Mouse (Mus musculus) testis, adult 2 months (tissue): ENCODE measurements around the gene Chdh. TPM values are rescaled to one million over a fixed set of nuclear protein-coding genes. Genes with fewer than 3 reads are reported as not detected.
A peak's percentile ranks its signal among the peaks of the same experiment; 100 is the strongest.

ENCODE experiments used
- H3K27ac ChIP-seq: fragments of 200-500 bp; 2 replicates; pipeline ENCODE4 v1.5.1; 2012; ENCODE audit warnings: low read depth, low read length; ENCODE audit not compliant: control insufficient read depth, insufficient read depth
- H3K27me3 ChIP-seq: fragments of 200-500 bp; 2 replicates; pipeline ENCODE4 v1.6.1; 2012; ENCODE audit warnings: mild to moderate bottlenecking, low read length, moderate library complexity; ENCODE audit not compliant: control insufficient read depth, insufficient read depth
- H3K36me3 ChIP-seq: fragments of 200-500 bp; 2 replicates; pipeline ENCODE4 v1.6.1; 2012; ENCODE audit warnings: mild to moderate bottlenecking, low read length; ENCODE audit not compliant: control insufficient read depth, insufficient read depth
- H3K4me1 ChIP-seq: fragments of 200-500 bp; 2 replicates; pipeline ENCODE4 v1.6.1; 2012; ENCODE audit warnings: low read length; ENCODE audit not compliant: control insufficient read depth, insufficient read depth
- H3K4me3 ChIP-seq: fragments of 200-500 bp; 2 replicates; pipeline ENCODE4 v1.5.1; 2012; ENCODE audit warnings: low read depth, mild to moderate bottlenecking, low read length, moderate library complexity, mixed read lengths; ENCODE audit not compliant: control insufficient read depth
- CTCF ChIP-seq: fragments of 200-500 bp; IDR thresholded peaks from 2 replicates; pipeline ENCODE4 v1.5.1; 2012; ENCODE audit warnings: low read depth, mild to moderate bottlenecking, inconsistent platforms, low read length, moderate library complexity; ENCODE audit not compliant: control insufficient read depth, insufficient read depth, insufficient replicate concordance
- POLR2A ChIP-seq: fragments of 200-500 bp; IDR thresholded peaks from 2 replicates; pipeline ENCODE4 v1.6.1; 2012; ENCODE audit warnings: low read depth, mild to moderate bottlenecking, inconsistent platforms, low read length, moderate library complexity; ENCODE audit not compliant: control insufficient read depth
- polyA plus RNA-seq: library from polyadenylated mRNA; depleted of rRNA; stranded (reverse); fragments of >200 nt; gene quantifications from 2 replicates; pipeline ENCODE4 v1.2.3, GENCODE M21; 2012

Chdh gene
- polyA plus RNA-seq, 1 experiment: 11.7 TPM

- H3K27ac ChIP-seq: peak within 1 kb of the TSS; percentile 95
- no peaks in the 10 kb centered on the region for H3K4me1 ChIP-seq
- no peaks in the 10 kb centered on the region for H3K27me3 ChIP-seq
- peak within 1 kb of the TSS; percentile 86 for H3K4me3 ChIP-seq
- H3K36me3 ChIP-seq: no peaks in the 10 kb centered on the region; the same call in 1 of the 2 replicates
- no peak for TF ChIP-seq CTCF
- peak; percentile 67 for TF ChIP-seq POLR2A
Measured at GRCm38 (mm10) chr14:29978254-29979204, 30.3 kb upstream of the Chdh start, which contains the start of gene Actr8. Gene Actr8, plus strand, starts transcription at chr14:29978337.

DNA sequence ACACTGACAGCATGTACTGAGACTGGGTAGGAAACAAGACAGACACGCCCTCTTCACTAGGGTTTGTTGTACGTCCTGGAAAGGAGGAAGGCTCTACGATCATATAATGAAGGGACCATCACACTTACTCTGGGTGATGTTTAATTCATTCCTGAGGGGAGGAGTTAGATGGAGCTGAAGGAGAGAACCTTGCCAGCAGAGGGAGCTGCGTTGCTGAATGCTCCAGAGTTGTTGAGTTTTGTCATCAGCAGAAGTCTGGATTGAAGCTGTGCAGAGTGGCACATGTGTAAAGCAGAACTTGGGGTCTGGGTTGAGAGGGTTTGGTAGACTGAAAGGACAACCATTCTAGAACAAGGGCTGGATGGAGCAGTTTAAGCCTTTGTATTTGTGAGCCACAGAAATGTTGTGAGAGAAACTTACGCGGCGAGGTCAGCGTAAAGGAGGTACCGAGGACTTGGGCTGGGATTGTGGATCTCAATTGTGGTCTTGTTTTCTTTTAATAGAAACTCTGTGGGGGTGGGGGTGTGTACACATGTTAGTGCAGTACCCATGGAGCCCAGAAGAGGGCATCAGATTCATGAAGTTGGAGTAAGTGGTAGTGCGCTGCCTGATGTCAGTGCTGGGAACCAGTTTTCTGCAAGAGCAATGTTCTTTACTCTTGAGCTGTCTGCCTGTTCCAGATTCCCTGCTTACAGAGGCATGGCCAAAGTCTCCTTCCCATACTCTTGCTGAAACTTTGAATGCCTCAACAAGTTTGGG lies 28.2 kb upstream of the Chdh start:
- no peaks in the 10 kb centered on the region for H3K4me1 ChIP-seq
- TF ChIP-seq CTCF (no peak), POLR2A (no peak)
- H3K36me3 ChIP-seq: peaks cover 2% of the 10 kb centered on the region
- H3K4me3 ChIP-seq: no peak overlapping the region
- H3K27ac ChIP-seq: no peak overlapping the region
- H3K27me3 ChIP-seq: no peaks in the 10 kb centered on the region

DNA sequence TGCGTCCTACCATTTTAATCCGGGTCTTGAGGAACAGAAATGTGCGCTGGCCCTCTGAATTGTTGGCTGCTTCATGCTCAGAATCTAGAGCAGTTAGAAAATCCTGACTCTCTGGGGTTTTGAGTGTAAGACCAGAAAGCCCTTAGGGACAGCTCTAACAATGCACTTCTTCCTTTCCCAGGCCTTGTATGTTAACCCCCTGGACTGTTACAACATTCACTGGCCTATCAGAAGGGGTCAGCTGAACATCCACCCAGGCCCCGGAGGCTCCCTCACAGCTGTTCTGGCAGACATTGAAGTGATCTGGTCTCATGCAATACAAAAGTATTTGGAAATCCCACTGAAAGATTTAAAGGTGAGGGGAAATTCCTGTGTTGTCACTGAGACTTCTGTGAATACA lies 22.7 kb upstream of the Chdh start:
- Histone ChIP-seq H3K4me3 (no peak overlapping the region), H3K27ac (no peak overlapping the region), H3K4me1 (no peaks in the 10 kb centered on the region), H3K27me3 (no peaks in the 10 kb centered on the region), H3K36me3 (peaks cover 2% of the 10 kb centered on the region)
- no peak for TF ChIP-seq CTCF
- no peak for TF ChIP-seq POLR2A

- Histone ChIP-seq H3K27me3 (no peaks in the 10 kb centered on the region), H3K36me3 (peaks cover 2% of the 10 kb centered on the region), H3K4me1 (no peaks in the 10 kb centered on the region), H3K4me3 (no peak overlapping the region), H3K27ac (no peak overlapping the region)
- no peak for TF ChIP-seq POLR2A
- TF ChIP-seq CTCF: no peak
Measured at GRCm38 (mm10) chr14:29987276-29987675, 21.5 kb upstream of the Chdh start.

- H3K4me1 ChIP-seq: no peaks in the 10 kb centered on the region
- TF ChIP-seq POLR2A (no peak), CTCF (no peak)
- no peaks in the 10 kb centered on the region for H3K27me3 ChIP-seq
- no peak overlapping the region for H3K4me3 ChIP-seq
- H3K36me3 ChIP-seq: peaks cover 2% of the 10 kb centered on the region
- H3K27ac ChIP-seq: no peak overlapping the region
Measured at GRCm38 (mm10) chr14:29987739-29988138, 21.1 kb upstream of the Chdh start.

- Histone ChIP-seq H3K4me3 (no peak overlapping the region), H3K27ac (no peak overlapping the region), H3K36me3 (peaks cover 2% of the 10 kb centered on the region), H3K4me1 (no peaks in the 10 kb centered on the region), H3K27me3 (no peaks in the 10 kb centered on the region)
- TF ChIP-seq CTCF (no peak), POLR2A (no peak)
Measured at GRCm38 (mm10) chr14:29988337-29988736, 20.5 kb upstream of the Chdh start.

DNA sequence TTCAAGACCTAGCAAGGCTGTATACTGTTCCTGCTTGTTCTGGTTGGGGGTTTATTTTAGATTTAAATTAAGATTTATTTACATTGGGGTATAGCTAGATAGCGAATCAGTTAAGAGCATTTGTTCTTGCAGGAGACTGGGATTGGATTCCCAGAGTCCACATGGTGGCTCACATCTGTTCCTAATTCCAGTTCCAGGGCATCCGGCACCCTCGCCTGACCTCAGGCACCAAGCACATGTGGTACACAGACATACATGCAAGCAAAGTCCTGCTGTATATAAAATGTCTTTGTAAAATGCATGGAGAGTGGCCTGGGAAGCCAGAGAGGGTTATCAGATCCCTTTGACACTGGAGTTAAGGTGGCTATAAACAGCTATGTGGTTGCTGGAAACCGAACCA lies 13.8 kb upstream of the Chdh start:
- TF ChIP-seq POLR2A (no peak), CTCF (no peak)
- no peak overlapping the region for H3K4me3 ChIP-seq
- H3K4me1 ChIP-seq: no peaks in the 10 kb centered on the region
- peaks cover 2% of the 10 kb centered on the region for H3K36me3 ChIP-seq
- no peaks in the 10 kb centered on the region for H3K27me3 ChIP-seq
- no peak overlapping the region for H3K27ac ChIP-seq
